Mouse (Mus musculus) heart, embryonic 10.5 days (tissue): ENCODE measurements around the gene Cnfn. TPM values are rescaled to one million over a fixed set of nuclear protein-coding genes. Genes with fewer than 3 reads are reported as not detected.

ENCODE experiments used
- DNase-seq: peaks from one replicate; pipeline ENCODE4 v3.0.0-alpha.2; 2017; ENCODE audit warnings: low spot score
- H3K27ac ChIP-seq: fragments of 300-500 bp; sonication (generic); 2 replicates; pipeline ENCODE4 v1.5.1; 2016; ENCODE audit warnings: mild to moderate bottlenecking
- H3K27me3 ChIP-seq: fragments of 300-500 bp; sonication (generic); 2 replicates; pipeline ENCODE4 v1.6.1; 2016; ENCODE audit warnings: mild to moderate bottlenecking; ENCODE audit not compliant: poor library complexity, insufficient read depth, severe bottlenecking
- H3K36me3 ChIP-seq: fragments of 300-500 bp; sonication (generic); 2 replicates; pipeline ENCODE4 v1.6.1; 2016; ENCODE audit warnings: mild to moderate bottlenecking, moderate library complexity
- H3K4me1 ChIP-seq: fragments of 300-500 bp; sonication (generic); 2 replicates; pipeline ENCODE4 v1.6.1; 2016; ENCODE audit warnings: mild to moderate bottlenecking
- H3K4me3 ChIP-seq: fragments of 300-500 bp; sonication (generic); 2 replicates; pipeline ENCODE4 v1.5.1; 2016; ENCODE audit warnings: mild to moderate bottlenecking, moderate library complexity
- H3K9me3 ChIP-seq: fragments of 300-500 bp; sonication (generic); 2 replicates; pipeline ENCODE4 v1.6.1; 2016; ENCODE audit warnings: mild to moderate bottlenecking, moderate library complexity
- WGBS: fragments of 180-500 bp; shearing (Covaris S2); methylation state at CpG from one replicate; pipeline ENCODE4 v1.1.7; 2016; 5-methylcytosine and 5-hydroxymethylcytosine counted together
- polyA plus RNA-seq: library from polyadenylated mRNA; unstranded; fragments of >200 nt; fragmentation: Nextera tagmentation; extraction: Ambion mirVana; gene quantifications from 2 replicates; pipeline ENCODE4 v1.2.1, GENCODE M21; 2016

The Cnfn gene
- polyA plus RNA-seq, 1 experiment from 2014 or later: not detected

GRCm38 (mm10) chr7:25385850-25386555, 16.5 kb upstream of the Cnfn start:
- Histone ChIP-seq H3K27ac (no peak overlapping the region), H3K4me3 (no peak overlapping the region), H3K9me3 (no peaks in the 10 kb centered on the region), H3K4me1 (peaks cover 10% of the 10 kb centered on the region; the same call in 1 of the 2 replicates), H3K36me3 (peaks cover 35% of the 10 kb centered on the region), H3K27me3 (no peaks in the 10 kb centered on the region)
- 74% methylated on average over 12 of the region's 12 CpGs for WGBS
- DNase-seq: no peak

GRCm38 (mm10) chr7:25385259-25385658, 15.7 kb upstream of the Cnfn start:
- no peak overlapping the region for H3K27ac ChIP-seq
- peaks cover 35% of the 10 kb centered on the region for H3K36me3 ChIP-seq
- no peak for DNase-seq
- no peak overlapping the region for H3K4me3 ChIP-seq
- no peaks in the 10 kb centered on the region for H3K9me3 ChIP-seq
- H3K4me1 ChIP-seq: peaks cover 13% of the 10 kb centered on the region
- peaks cover 6% of the 10 kb centered on the region; the same call in 1 of the 2 replicates for H3K27me3 ChIP-seq
- 91% methylated on average over 12 of the region's 12 CpGs for WGBS

GRCm38 (mm10) chr7:25384818-25385217, 15.3 kb upstream of the Cnfn start:
- 80% methylated on average over 9 of the region's 9 CpGs for WGBS
- no peak overlapping the region for H3K27ac ChIP-seq
- no peak overlapping the region for H3K4me3 ChIP-seq
- DNase-seq: no peak
- H3K9me3 ChIP-seq: no peaks in the 10 kb centered on the region
- H3K27me3 ChIP-seq: peaks cover 7% of the 10 kb centered on the region; the same call in 1 of the 2 replicates
- H3K4me1 ChIP-seq: peaks cover 13% of the 10 kb centered on the region
- H3K36me3 ChIP-seq: peaks cover 35% of the 10 kb centered on the region

GRCm38 (mm10) chr7:25384318-25384717, 14.8 kb upstream of the Cnfn start:
- Histone ChIP-seq H3K27ac (no peak overlapping the region), H3K4me1 (peaks cover 15% of the 10 kb centered on the region), H3K4me3 (no peak overlapping the region), H3K36me3 (peaks cover 35% of the 10 kb centered on the region), H3K9me3 (no peaks in the 10 kb centered on the region), H3K27me3 (peaks cover 7% of the 10 kb centered on the region; the same call in 1 of the 2 replicates)
- no peak for DNase-seq
- WGBS: 85% methylated on average over 13 of the region's 13 CpGs

GRCm38 (mm10) chr7:25383891-25384290, 14.4 kb upstream of the Cnfn start:
- Histone ChIP-seq H3K27me3 (peaks cover 7% of the 10 kb centered on the region; the same call in 1 of the 2 replicates), H3K4me1 (peaks cover 18% of the 10 kb centered on the region), H3K36me3 (peaks cover 35% of the 10 kb centered on the region), H3K9me3 (no peaks in the 10 kb centered on the region), H3K4me3 (no peak overlapping the region), H3K27ac (no peak overlapping the region)
- WGBS: 67% methylated on average over 4 of the region's 4 CpGs
- no peak for DNase-seq

- Histone ChIP-seq H3K4me3 (no peak overlapping the region), H3K9me3 (no peaks in the 10 kb centered on the region), H3K36me3 (peaks cover 34% of the 10 kb centered on the region), H3K27ac (no peak overlapping the region), H3K4me1 (peaks cover 18% of the 10 kb centered on the region), H3K27me3 (peaks cover 7% of the 10 kb centered on the region; the same call in 1 of the 2 replicates)
- no peak for DNase-seq
- 84% methylated on average over 7 of the region's 7 CpGs for WGBS
These were observed 13.9 kb upstream of the Cnfn start for GRCm38 (mm10) chr7:25383385-25383784.

GRCm38 (mm10) chr7:25382541-25382940, 13.0 kb upstream of the Cnfn start:
- DNase-seq: no peak
- Histone ChIP-seq H3K36me3 (peaks cover 26% of the 10 kb centered on the region), H3K9me3 (no peaks in the 10 kb centered on the region), H3K4me1 (peaks cover 18% of the 10 kb centered on the region), H3K4me3 (no peak overlapping the region), H3K27me3 (peaks cover 7% of the 10 kb centered on the region; the same call in 1 of the 2 replicates), H3K27ac (no peak overlapping the region)

- H3K9me3 ChIP-seq: no peaks in the 10 kb centered on the region
- no peak overlapping the region for H3K27ac ChIP-seq
- WGBS: 43% methylated on average over 3 of the region's 3 CpGs
- H3K4me3 ChIP-seq: no peak overlapping the region
- peaks cover 22% of the 10 kb centered on the region for H3K36me3 ChIP-seq
- peaks cover 7% of the 10 kb centered on the region; the same call in 1 of the 2 replicates for H3K27me3 ChIP-seq
- H3K4me1 ChIP-seq: peaks cover 31% of the 10 kb centered on the region
- DNase-seq: no peak
These were observed 11.8 kb upstream of the Cnfn start for GRCm38 (mm10) chr7:25381284-25381680.

- peak overlapping the region; percentile 63 for H3K4me3 ChIP-seq
- 47% methylated on average over 18 of the region's 18 CpGs for WGBS
- DNase-seq: no peak
These were observed 11.1 kb upstream of the Cnfn start for GRCm38 (mm10) chr7:25380392-25381283.

GRCm38 (mm10) chr7:25379551-25380351, 10.2 kb upstream of the Cnfn start:
- no peak for DNase-seq
- Histone ChIP-seq H3K9me3 (no peaks in the 10 kb centered on the region), H3K36me3 (peaks cover 14% of the 10 kb centered on the region), H3K4me1 (peaks cover 32% of the 10 kb centered on the region), H3K4me3 (peak overlapping the region; percentile 63), H3K27me3 (peaks cover 7% of the 10 kb centered on the region; the same call in 1 of the 2 replicates), H3K27ac (peak overlapping the region; percentile 85)
- under 1% methylated on average over 42 of the region's 42 CpGs for WGBS

More at GRCm38 (mm10) chr7:25380392-25381283, 11.1 kb upstream of the Cnfn start:
- Histone ChIP-seq H3K36me3 (peaks cover 21% of the 10 kb centered on the region), H3K27me3 (peaks cover 7% of the 10 kb centered on the region; the same call in 1 of the 2 replicates), H3K9me3 (no peaks in the 10 kb centered on the region), H3K4me1 (peaks cover 32% of the 10 kb centered on the region), H3K27ac (peak overlapping the region; percentile 85)

- WGBS: 81% methylated on average over 13 of the region's 13 CpGs
- Histone ChIP-seq H3K4me3 (no peak overlapping the region), H3K36me3 (peaks cover 5% of the 10 kb centered on the region; the same call in 1 of the 2 replicates), H3K27ac (no peak overlapping the region), H3K27me3 (peaks cover 7% of the 10 kb centered on the region; the same call in 1 of the 2 replicates), H3K4me1 (peaks cover 32% of the 10 kb centered on the region), H3K9me3 (no peaks in the 10 kb centered on the region)
- DNase-seq: no peak
These were observed 8.9 kb upstream of the Cnfn start for GRCm38 (mm10) chr7:25378181-25379100.
